Mouse (Mus musculus): Measurements from ENCODE around the gene Vamp1. TPM values are rescaled to one million over a fixed set of nuclear protein-coding genes. Genes with fewer than 3 reads are reported as not detected.
A peak's percentile ranks its signal among the peaks of the same experiment; 100 is the strongest.

The Vamp1 gene
- polyA plus RNA-seq, 1 experiment from 2014 or later = 4.9 TPM

GRCm38 (mm10) chr6:125232516-125232915 is 17.2 kb downstream of the Vamp1 start:
- no peaks in the 10 kb centered on the region for H3K27me3 ChIP-seq
- no peak overlapping the region for H3K9ac ChIP-seq
- H3K4me3 ChIP-seq = no peak overlapping the region
- 77% methylated on average over 6 of the region's 6 CpGs for WGBS
- H3K4me2 ChIP-seq (replicated peaks) = no peak overlapping the region
- peaks cover 15% of the 10 kb centered on the region; the same call in 1 of the 2 replicates for H3K4me1 ChIP-seq
- no peaks in the 10 kb centered on the region for H3K9me3 ChIP-seq
- ATAC-seq (ENCODE audit: insufficient number of reproducible peaks, insufficient read depth, low FRiP score, low TSS enrichment) = no peak
- H3K36me3 ChIP-seq = no peaks in the 10 kb centered on the region
- H3K27ac ChIP-seq = no peak overlapping the region

DNA sequence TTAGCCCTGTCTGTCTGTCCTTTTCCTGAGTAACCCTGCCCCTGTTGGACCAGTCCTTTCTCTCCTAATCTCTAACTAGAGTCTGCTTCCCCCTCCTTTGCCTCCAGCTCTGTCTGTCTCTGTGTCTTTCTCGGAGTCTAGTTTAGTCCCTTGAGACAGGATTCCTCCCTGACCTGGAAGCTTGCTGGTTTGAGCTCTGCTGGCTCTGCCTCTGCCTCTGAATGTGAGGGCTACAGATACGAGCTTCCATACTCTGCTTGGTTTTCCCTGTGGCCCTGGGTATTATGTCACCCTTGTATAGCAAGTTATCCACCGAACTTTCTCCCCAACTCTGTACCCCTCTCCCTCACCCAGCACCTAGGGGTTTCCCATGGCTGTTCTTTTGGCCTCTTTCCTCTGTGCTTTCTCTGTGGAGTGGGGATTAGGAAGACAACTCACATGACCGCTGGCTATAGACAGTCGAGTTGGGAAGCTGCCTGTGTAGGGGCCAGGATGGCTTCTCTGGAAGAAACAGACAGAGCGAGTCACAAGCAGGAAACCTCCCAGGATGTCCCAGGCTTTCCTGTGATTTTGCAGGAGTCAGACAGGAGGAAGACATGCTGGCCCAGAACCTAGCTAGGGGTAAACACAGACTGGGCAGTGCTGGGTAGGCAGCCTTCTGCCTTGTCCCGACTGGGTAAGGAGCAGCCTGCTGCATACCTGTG is 18.6 kb downstream of the Vamp1 start:
- Histone ChIP-seq H3K9ac (no peak overlapping the region), H3K9me3 (no peaks in the 10 kb centered on the region), H3K4me3 (no peak overlapping the region), H3K4me1 (peaks cover 15% of the 10 kb centered on the region; the same call in 1 of the 2 replicates), H3K27me3 (no peaks in the 10 kb centered on the region), H3K4me2 (replicated peaks) (no peak overlapping the region), H3K36me3 (no peaks in the 10 kb centered on the region), H3K27ac (no peak overlapping the region; the same call in 1 of the 2 replicates)
- WGBS = 53% methylated on average over 7 of the region's 7 CpGs
- no peak for ATAC-seq (ENCODE audit: insufficient number of reproducible peaks, insufficient read depth, low FRiP score, low TSS enrichment)

DNA sequence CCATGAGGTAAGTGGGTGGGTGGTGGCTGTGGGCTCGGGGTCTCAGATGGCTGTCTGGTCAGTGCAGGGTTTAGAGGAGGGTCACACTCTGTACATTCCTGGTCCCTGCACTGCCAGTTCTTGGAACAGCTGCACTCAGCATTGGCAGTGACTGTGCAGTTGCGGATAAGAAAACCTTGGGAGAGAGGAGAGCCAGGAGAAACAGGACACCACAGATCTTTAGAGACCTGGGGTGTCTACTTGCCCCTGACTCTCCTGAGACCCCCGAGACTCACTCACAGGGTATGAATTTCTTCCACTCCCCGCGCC is 19.1 kb downstream of the Vamp1 start:
- WGBS = 42% methylated on average over 5 of the region's 5 CpGs
- Histone ChIP-seq H3K4me3 (no peak overlapping the region), H3K9ac (no peak overlapping the region), H3K9me3 (no peaks in the 10 kb centered on the region), H3K4me2 (replicated peaks) (no peak overlapping the region), H3K27me3 (no peaks in the 10 kb centered on the region), H3K36me3 (no peaks in the 10 kb centered on the region), H3K27ac (no peak overlapping the region), H3K4me1 (peaks cover 15% of the 10 kb centered on the region; the same call in 1 of the 2 replicates)
- no peak for ATAC-seq (ENCODE audit: insufficient number of reproducible peaks, insufficient read depth, low FRiP score, low TSS enrichment)

DNA sequence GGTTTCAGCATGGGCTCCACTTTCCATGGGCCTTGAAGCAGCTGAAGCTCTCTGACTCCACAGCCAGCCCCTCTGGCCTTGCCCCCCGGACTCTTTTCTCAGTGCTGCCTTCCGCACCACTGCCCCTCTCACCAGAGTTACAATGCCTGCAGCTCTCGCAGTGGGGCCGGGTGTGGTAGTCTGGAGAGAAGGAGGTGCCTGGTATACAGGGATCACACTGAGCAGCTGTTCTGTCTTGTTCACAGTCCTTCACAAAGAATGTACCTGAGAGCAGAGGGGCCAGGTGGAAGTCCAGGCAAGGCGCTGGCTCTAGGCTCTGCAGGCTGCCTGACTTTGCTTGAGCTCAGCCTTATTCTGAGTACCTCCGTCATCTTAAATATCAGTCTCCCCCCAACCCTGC is 21.0 kb downstream of the Vamp1 start:
- Histone ChIP-seq H3K36me3 (no peaks in the 10 kb centered on the region), H3K27me3 (no peaks in the 10 kb centered on the region), H3K4me3 (no peak overlapping the region), H3K9me3 (no peaks in the 10 kb centered on the region), H3K27ac (no peak overlapping the region), H3K9ac (no peak overlapping the region), H3K4me1 (peaks cover 11% of the 10 kb centered on the region; the same call in 1 of the 2 replicates), H3K4me2 (replicated peaks) (no peak overlapping the region)
- WGBS = 70% methylated on average over 6 of the region's 6 CpGs
- no peak for ATAC-seq (ENCODE audit: insufficient number of reproducible peaks, insufficient read depth, low FRiP score, low TSS enrichment)

DNA sequence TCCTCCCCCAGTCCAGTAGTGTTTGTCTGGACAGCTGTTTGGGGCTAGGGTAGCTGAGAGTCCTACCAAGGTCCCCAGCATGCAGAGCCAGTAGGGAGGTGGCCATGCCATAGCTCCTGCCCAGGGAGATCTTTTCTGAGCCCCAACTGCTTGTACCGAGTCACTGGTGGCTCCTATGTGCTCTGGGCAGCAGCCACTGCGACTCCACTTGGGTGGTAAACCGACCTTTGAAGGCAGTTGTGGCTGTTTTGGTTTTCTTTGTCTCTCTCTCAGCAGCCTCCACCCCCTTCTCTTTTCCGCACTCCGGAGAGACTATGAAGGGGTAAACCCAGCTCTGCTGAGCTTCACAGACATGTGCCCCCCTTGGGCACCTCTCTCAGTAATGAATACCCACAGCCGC is 21.4 kb downstream of the Vamp1 start, which contains the start of gene Cd27:
Cd27 (minus strand) TSS at position 229 of the 400 bp plus-strand sequence.
- peaks cover 6% of the 10 kb centered on the region; the same call in 1 of the 2 replicates for H3K4me1 ChIP-seq
- no peak for ATAC-seq (ENCODE audit: insufficient number of reproducible peaks, insufficient read depth, low FRiP score, low TSS enrichment)
- no peak within 1 kb of the TSS for H3K4me3 ChIP-seq
- 34% methylated on average over 6 of the region's 6 CpGs for WGBS
- H3K27me3 ChIP-seq = no peaks in the 10 kb centered on the region
- H3K9ac ChIP-seq = 0 out of 2 replicates have a peak within 1 kb of the TSS, but pooled peaks have one; percentile 5
- no peak within 1 kb of the TSS for H3K27ac ChIP-seq
- H3K9me3 ChIP-seq = no peaks in the 10 kb centered on the region
- no peak within 1 kb of the TSS for H3K4me2 ChIP-seq (replicated peaks)
- no peaks in the 10 kb centered on the region for H3K36me3 ChIP-seq

DNA sequence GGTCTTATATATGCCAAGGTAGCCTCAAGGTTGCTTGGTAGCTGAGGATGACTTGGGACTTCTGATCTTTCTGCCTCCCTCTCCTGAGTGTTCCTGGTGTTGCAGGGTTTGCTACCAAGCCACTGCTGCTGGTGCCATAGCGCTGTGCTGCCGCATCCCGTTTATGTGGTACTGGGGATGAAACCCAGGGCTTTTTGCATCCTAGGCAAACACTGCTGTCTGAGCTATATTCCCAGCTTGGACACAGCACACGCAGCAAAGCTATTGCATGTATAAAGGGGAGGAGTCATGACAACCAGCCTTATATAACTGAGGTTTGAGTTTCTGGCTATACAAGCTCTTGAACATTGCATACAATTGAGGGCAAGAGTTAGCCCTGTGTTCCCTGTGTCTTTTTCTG is 22.1 kb downstream of the Vamp1 start:
- no peaks in the 10 kb centered on the region for H3K27me3 ChIP-seq
- no peak overlapping the region for H3K4me2 ChIP-seq (replicated peaks)
- WGBS = 86% methylated on average over 4 of the region's 4 CpGs
- no peaks in the 10 kb centered on the region for H3K9me3 ChIP-seq
- no peak overlapping the region for H3K27ac ChIP-seq
- H3K4me3 ChIP-seq = no peak overlapping the region
- H3K36me3 ChIP-seq = no peaks in the 10 kb centered on the region
- 0 out of 2 replicates have a peak, but pooled peaks cover 2% of the 10 kb centered on the region for H3K4me1 ChIP-seq
- H3K9ac ChIP-seq = no peak overlapping the region
- ATAC-seq (ENCODE audit: insufficient number of reproducible peaks, insufficient read depth, low FRiP score, low TSS enrichment) = no peak

DNA sequence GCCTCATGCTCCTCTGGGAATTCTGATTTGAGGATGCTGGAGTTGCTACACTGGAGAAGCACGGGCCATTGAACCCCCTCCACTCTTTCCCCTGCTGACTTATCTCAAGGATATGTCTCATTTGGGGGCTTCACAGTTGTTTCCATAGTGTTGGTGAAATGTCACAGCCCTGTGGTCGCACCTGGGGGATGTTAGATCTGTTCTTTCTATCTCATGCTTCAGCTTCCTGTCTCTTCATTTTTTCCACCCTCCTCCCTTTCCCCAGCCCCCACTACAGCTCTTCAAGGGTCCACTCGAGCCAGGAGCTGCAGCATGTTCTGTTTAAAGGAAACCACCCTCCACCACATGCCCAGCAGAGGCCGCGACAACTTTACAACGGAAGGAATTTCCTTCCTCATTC is 23.0 kb downstream of the Vamp1 start:
- WGBS = 76% methylated on average over 6 of the region's 6 CpGs
- Histone ChIP-seq H3K27ac (no peak overlapping the region), H3K9ac (no peak overlapping the region), H3K36me3 (no peaks in the 10 kb centered on the region), H3K9me3 (no peaks in the 10 kb centered on the region), H3K4me1 (0 out of 2 replicates have a peak, but pooled peaks cover 2% of the 10 kb centered on the region), H3K4me3 (no peak overlapping the region), H3K27me3 (no peaks in the 10 kb centered on the region), H3K4me2 (replicated peaks) (no peak overlapping the region)
- no peak for ATAC-seq (ENCODE audit: insufficient number of reproducible peaks, insufficient read depth, low FRiP score, low TSS enrichment)

- Histone ChIP-seq H3K27me3 (no peaks in the 10 kb centered on the region), H3K9ac (no peak overlapping the region), H3K4me3 (no peak overlapping the region), H3K4me1 (no peaks in the 10 kb centered on the region), H3K36me3 (no peaks in the 10 kb centered on the region), H3K27ac (no peak overlapping the region), H3K4me2 (replicated peaks) (no peak overlapping the region), H3K9me3 (no peaks in the 10 kb centered on the region)
- 94% methylated on average over 5 of the region's 5 CpGs for WGBS
- no peak for ATAC-seq (ENCODE audit: insufficient number of reproducible peaks, insufficient read depth, low FRiP score, low TSS enrichment)
These were observed 24.2 kb downstream of the Vamp1 start for GRCm38 (mm10) chr6:125239547-125239946.

- H3K4me2 ChIP-seq (replicated peaks) = no peak overlapping the region
- no peaks in the 10 kb centered on the region for H3K36me3 ChIP-seq
- ATAC-seq (ENCODE audit: insufficient number of reproducible peaks, insufficient read depth, low FRiP score, low TSS enrichment) = no peak
- no peaks in the 10 kb centered on the region for H3K4me1 ChIP-seq
- H3K4me3 ChIP-seq = no peak overlapping the region
- no peaks in the 10 kb centered on the region for H3K9me3 ChIP-seq
- H3K9ac ChIP-seq = no peak overlapping the region
- WGBS = 84% methylated on average over 5 of the region's 5 CpGs
- H3K27ac ChIP-seq = no peak overlapping the region
- H3K27me3 ChIP-seq = no peaks in the 10 kb centered on the region
These were observed 25.3 kb downstream of the Vamp1 start for GRCm38 (mm10) chr6:125240617-125241016.

DNA sequence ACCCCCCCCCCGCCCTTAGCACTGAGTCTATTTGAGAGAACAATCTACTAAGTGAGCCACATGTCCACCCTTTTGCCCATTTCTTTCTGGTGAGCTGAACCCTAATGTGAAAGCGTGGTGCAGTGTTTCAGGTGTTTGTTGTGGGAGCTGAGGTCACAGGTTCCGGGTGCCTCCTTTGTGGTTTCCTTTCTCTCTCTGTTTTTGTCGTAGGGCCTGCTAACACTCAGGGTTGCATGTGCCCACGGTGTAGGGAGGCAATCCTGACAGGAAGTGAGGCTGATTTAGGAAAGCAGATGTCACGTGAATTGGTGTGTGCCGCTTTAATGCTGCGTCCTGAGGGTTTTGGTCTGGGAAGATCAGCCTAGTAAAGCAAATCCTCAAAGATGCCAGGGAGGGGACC is 26.2 kb downstream of the Vamp1 start:
- Histone ChIP-seq H3K27ac (no peak overlapping the region), H3K36me3 (no peaks in the 10 kb centered on the region), H3K4me1 (no peaks in the 10 kb centered on the region), H3K4me3 (no peak overlapping the region), H3K4me2 (replicated peaks) (no peak overlapping the region), H3K9ac (no peak overlapping the region), H3K9me3 (no peaks in the 10 kb centered on the region), H3K27me3 (no peaks in the 10 kb centered on the region)
- no peak for ATAC-seq (ENCODE audit: insufficient number of reproducible peaks, insufficient read depth, low FRiP score, low TSS enrichment)
- 84% methylated on average over 8 of the region's 8 CpGs for WGBS

DNA sequence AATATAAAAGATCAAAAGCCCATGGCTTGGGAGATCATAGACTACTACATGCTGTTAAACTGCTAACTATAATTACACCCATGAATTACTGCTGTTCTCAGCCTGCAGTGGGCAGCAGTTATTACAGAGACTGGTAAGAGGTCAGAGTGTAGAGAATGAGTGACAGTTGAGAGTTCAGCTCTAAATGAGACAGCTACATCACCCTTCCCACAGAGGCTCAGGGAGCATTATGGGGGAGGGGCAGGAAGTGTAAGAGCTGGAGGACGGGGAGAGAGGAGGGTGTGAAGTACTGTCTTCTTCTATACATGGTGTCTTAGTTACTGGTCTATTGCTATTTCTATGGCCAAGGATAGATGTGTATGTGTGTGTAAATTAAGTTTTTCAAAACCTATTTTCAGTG is 29.2 kb downstream of the Vamp1 start:
- ATAC-seq (ENCODE audit: insufficient number of reproducible peaks, insufficient read depth, low FRiP score, low TSS enrichment) = no peak
- Histone ChIP-seq H3K36me3 (no peaks in the 10 kb centered on the region), H3K9me3 (no peaks in the 10 kb centered on the region), H3K4me1 (no peaks in the 10 kb centered on the region), H3K27ac (no peak overlapping the region), H3K27me3 (no peaks in the 10 kb centered on the region), H3K4me2 (replicated peaks) (no peak overlapping the region), H3K4me3 (no peak overlapping the region), H3K9ac (no peak overlapping the region)
- 31% methylated on average over 1 of the region's 1 CpGs for WGBS

- Histone ChIP-seq H3K9me3 (0 out of 2 replicates have a peak, but pooled peaks cover 3% of the 10 kb centered on the region), H3K27me3 (no peaks in the 10 kb centered on the region), H3K36me3 (no peaks in the 10 kb centered on the region), H3K27ac (no peak overlapping the region), H3K4me2 (replicated peaks) (no peak overlapping the region), H3K4me1 (no peaks in the 10 kb centered on the region), H3K9ac (no peak overlapping the region), H3K4me3 (no peak overlapping the region)
- WGBS = 83% methylated on average over 3 of the region's 3 CpGs
- ATAC-seq (ENCODE audit: insufficient number of reproducible peaks, insufficient read depth, low FRiP score, low TSS enrichment) = no peak
These were observed 36.9 kb downstream of the Vamp1 start for GRCm38 (mm10) chr6:125252285-125252684.
